Mouse (Mus musculus) heart, adult 10 weeks (tissue): Measurements from ENCODE around the gene Mrps21. TPM values are rescaled to one million over a fixed set of nuclear protein-coding genes. Genes with fewer than 3 reads are reported as not detected.

Experiments
- polyA plus RNA-seq: library from polyadenylated mRNA; stranded (reverse); fragments of 350-450 nt; fragmentation: Illumina TruSeq; extraction: RNeasy Lipid Tissue Mini Kit (QIAGEN cat#74804); gene quantifications from one replicate; pipeline ENCODE4 v1.2.3, GENCODE M21; 2014; ENCODE audit warnings: low read depth, low replicate concordance

The Mrps21 gene
- 443 TPM for polyA plus RNA-seq

GRCm38 (mm10) chr3:95871392-95871867 lies at the start of gene Mrps21:
Mrps21 (minus strand) TSS chr3:95871519.

GRCm38 (mm10) chr3:95904568-95904967 lies 33.2 kb upstream of the Mrps21 start, which contains the start of gene Car14:
Car14 (minus strand) TSS chr3:95904691.

DNA sequence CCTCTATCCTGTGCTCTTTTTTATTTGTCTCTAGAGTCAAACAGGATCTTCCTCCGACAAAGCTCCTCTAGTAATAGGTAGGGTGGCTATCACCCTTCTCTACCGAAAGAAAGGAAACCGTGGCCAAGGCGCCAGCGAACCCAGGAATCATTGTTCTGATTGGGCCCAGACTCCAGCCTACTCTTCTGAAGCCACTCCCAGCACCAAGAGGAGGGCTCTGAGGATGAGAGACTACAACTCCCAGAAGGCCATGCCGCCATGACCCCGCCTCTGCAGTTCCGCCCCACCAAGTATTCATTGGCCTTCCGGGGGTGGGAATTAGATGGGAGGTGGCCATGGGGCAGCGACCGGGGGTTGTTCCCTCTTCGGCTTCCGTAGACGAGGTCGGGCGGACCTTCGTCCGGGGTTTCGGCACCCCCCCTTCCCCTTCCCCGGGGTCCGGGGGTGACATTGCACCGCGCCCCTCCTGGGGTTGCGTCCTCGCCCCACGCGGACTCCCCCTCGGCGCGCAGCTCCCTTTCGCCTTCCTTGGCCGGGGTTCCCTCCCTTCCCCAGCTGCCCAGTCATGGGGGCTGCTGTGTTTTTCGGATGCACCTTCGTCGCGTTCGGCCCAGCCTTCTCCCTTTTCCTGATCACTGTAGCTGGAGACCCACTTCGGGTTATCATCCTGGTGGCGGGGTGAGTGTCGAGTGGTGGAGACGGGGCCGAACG lies 22.4 kb upstream of the Mrps21 start, which contains the start of gene Aph1a:
Aph1a (plus strand) TSS at position 364 of the 711 bp plus-strand sequence.

DNA sequence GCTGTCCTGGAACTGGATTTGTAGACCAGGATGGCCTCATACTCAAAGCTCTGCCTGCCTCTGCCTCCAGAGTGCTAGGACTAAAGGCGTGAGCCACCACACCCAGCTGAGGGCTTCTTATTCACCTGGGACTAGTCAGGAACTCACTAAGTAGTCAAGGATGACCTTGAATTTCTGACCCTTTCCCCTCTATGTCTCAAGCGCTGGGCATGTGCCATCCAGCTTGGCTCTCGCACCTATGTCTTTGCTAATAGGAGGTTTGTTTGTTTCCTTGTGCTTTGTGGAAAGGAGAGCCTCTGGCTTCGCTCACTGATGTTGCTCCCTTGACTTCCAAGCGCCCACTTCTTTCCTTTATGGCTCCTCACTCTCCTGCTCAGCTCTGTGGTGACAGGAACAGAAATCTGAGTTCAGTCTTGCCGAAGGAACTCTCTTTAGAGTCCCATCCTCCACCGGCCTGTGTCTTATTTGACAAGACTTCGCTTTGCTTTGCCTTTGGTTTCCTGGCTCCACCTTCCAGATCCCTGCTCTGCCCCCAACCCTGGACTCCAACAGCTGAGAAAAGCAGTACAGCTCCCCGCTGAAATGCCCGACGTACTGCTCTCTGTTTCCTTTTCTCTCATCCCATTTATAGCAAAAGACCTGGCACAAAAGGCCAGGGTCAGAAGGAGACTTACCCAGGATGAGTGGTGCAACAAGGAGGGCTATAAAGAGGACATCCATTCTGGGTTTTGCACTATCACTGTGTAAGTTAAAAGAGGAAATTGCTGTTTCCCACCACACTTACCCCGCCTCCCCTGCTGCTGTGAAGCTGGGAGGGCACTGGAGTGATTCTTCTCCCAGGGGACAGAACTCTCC lies 20.1 kb upstream of the Mrps21 start, which contains the start of gene BC028528:
BC028528 (minus strand) TSS at position 795 of the 855 bp plus-strand sequence.

GRCm38 (mm10) chr3:95881979-95882815 lies 10.9 kb upstream of the Mrps21 start, which contains the start of gene Ciart:
Ciart (minus strand) TSS chr3:95882251.

GRCm38 (mm10) chr3:95855502-95856089 lies 15.7 kb downstream of the Mrps21 start, which contains the start of gene Prpf3:
Prpf3 (minus strand) TSS chr3:95855885.

DNA sequence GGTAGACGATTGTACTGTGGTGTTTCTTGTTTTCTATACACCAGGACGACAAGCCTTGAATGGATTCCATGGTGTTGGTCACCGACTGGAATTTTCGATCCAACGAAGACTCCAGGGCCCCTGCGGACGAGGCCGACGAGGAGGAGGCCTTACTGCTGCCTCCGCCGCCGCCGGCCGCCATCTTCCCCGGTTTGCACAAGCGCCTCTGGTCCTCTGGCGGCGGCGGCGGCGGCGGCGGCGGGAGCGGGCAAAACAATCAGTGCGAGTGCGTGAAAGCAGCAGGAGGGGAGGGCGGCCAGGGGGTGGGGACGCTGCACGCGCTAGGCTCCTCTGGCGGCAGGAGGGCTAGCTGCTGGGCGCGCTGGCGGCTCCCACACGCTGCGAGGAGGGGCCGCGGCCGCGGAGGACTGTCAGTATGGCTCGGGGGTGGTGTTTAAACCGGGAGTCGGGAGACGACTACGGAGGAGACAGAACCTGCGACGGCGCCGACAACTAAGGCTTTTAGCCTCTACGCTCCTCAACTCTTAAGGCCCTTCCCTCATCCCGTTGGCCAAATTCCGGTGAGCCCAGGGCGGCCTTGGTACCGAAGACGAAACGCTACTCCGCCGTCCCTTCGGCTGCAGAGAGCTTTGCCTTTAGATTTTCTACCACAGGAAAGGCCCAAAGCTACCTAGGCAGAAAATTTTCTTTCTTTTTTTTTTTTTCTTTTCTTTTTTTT lies 52.6 kb downstream of the Mrps21 start, which contains the start of gene Rprd2:
Rprd2 (minus strand) TSS at position 293 of the 718 bp plus-strand sequence.

Other genes with a start within 250 kb of the Mrps21 start
- gene Ensa, start 246.5 kb downstream of the Mrps21 start, polyA plus RNA-seq = 82.3 TPM
- gene Mcl1, start 212.7 kb downstream of the Mrps21 start, polyA plus RNA-seq = 125 TPM
- 41.3 TPM for gene Adamtsl4, start 183.6 kb downstream of the Mrps21 start, polyA plus RNA-seq
- gene Ecm1, start 131.9 kb downstream of the Mrps21 start, polyA plus RNA-seq = 54.6 TPM
- gene Tars2, start 111.3 kb downstream of the Mrps21 start, polyA plus RNA-seq = 42.7 TPM
- 17.4 TPM for gene Rprd2, start 52.7 kb downstream of the Mrps21 start, polyA plus RNA-seq
- gene Prpf3, start 15.6 kb downstream of the Mrps21 start, polyA plus RNA-seq = 20.2 TPM
- 3.8 TPM for gene Ciart, start 10.7 kb upstream of the Mrps21 start, polyA plus RNA-seq
- gene BC028528, start 20.5 kb upstream of the Mrps21 start, polyA plus RNA-seq = 17.9 TPM
- gene Aph1a, start 22.4 kb upstream of the Mrps21 start, polyA plus RNA-seq = 82.4 TPM
- gene Car14, start 33.2 kb upstream of the Mrps21 start, polyA plus RNA-seq = 199 TPM
- 68.1 TPM for gene Anp32e, start 57.7 kb upstream of the Mrps21 start, polyA plus RNA-seq
- gene Plekho1, start 124.5 kb upstream of the Mrps21 start, polyA plus RNA-seq = 86.2 TPM
- gene Vps45, start 186.9 kb upstream of the Mrps21 start, polyA plus RNA-seq = 16.6 TPM
- gene Otud7b, start 233.0 kb upstream of the Mrps21 start, polyA plus RNA-seq = 26.9 TPM